Mouse (Mus musculus): ENCODE measurements around the gene Itm2a. TPM values are rescaled to one million over a fixed set of nuclear protein-coding genes. Genes with fewer than 3 reads are reported as not detected.

Gene Itm2a
- total RNA-seq (2021), result 10 to 100 TPM; 81.5 to 81.8 TPM

- peak; percentile 21 to 29 for DNase-seq
- intact Hi-C loops (cut with DNase I), result no loop called here
Measured at GRCm38 (mm10) chrX:107402915-107403912, at the start of gene Itm2a. Gene Itm2a, minus strand, starts transcription at chrX:107403376.

- intact Hi-C loops (cut with DNase I), result loop anchor here (2.0 to 10.0 kb wide), 4 partner anchors 131 to 643 kb away; no protein-coding TSS in a partner anchor
Measured at GRCm38 (mm10) chrX:107435887-107436286, 32.7 kb upstream of the Itm2a start.

GRCm38 (mm10) chrX:107421304-107421703 is 18.1 kb upstream of the Itm2a start:
- intact Hi-C loops (cut with DNase I), result no loop called here

More at GRCm38 (mm10) chrX:107435887-107436286, 32.7 kb upstream of the Itm2a start:
- DNase-seq, result peak in 1 of 2 experiments; percentile 4

GRCm38 (mm10) chrX:107417345-107417744 is 14.2 kb upstream of the Itm2a start:
- intact Hi-C loops (cut with DNase I), result no loop called here
- DNase-seq, result no peak

More at GRCm38 (mm10) chrX:107421304-107421703, 18.1 kb upstream of the Itm2a start:
- DNase-seq, result no peak

GRCm38 (mm10) chrX:107415999-107416398 is 12.8 kb upstream of the Itm2a start:
- intact Hi-C loops (cut with DNase I), result no loop called here
- no peak for DNase-seq

- intact Hi-C loops (cut with DNase I), result no loop called here
- DNase-seq, result peak in 1 of 2 experiments; percentile 28
Measured at GRCm38 (mm10) chrX:107402481-107402880, 695 bp downstream of the Itm2a start.

- DNase-seq, result no peak
- intact Hi-C loops (cut with DNase I), result no loop called here
Measured at GRCm38 (mm10) chrX:107399087-107399486, 4.1 kb downstream of the Itm2a start.

- intact Hi-C loops (cut with DNase I), result no loop called here
- no peak for DNase-seq
Measured at GRCm38 (mm10) chrX:107393256-107393655, 9.9 kb downstream of the Itm2a start.

GRCm38 (mm10) chrX:107375329-107375728 is 27.8 kb downstream of the Itm2a start:
- DNase-seq, result no peak
- intact Hi-C loops (cut with DNase I), result no loop called here

Other genes starting within 250 kb of the Itm2a start
- under 1 TPM; 0.27 to 0.53 TPM for gene Gpr174, start 147.5 kb downstream of the Itm2a start, total RNA-seq (2021)